Mouse (Mus musculus) megakaryocyte-erythroid progenitor cell, adult 5-6 weeks (primary cell): ENCODE measurements around the gene Cacna1b. TPM values are rescaled to one million over a fixed set of nuclear protein-coding genes. Genes with fewer than 3 reads are reported as not detected.

Experiments
- ATAC-seq: replicated peaks from 2 replicates; pipeline ENCODE4 v1.8.0; 2016; ENCODE audit warnings: mild to moderate bottlenecking, inconsistent platforms; ENCODE audit not compliant: severe bottlenecking, poor library complexity, low FRiP score, low TSS enrichment
- total RNA-seq, 2 experiments: library from RNA; stranded (forward) in 1 of 2; stranded (reverse) in 1 of 2; fragments of 200-1000, 215-1000 nt in 1 of 2; fragments of >200 nt in 1 of 2; fragmentation: Nextera tagmentation in 1 of 2; gene quantifications; 2 replicates each; pipeline ENCODE4 v1.2.3; 2014 to 2017

The Cacna1b gene
- total RNA-seq, 2 experiments from 2014 or later: not detected

GRCm38 (mm10) chr2:24668598-24668997 lies 94.4 kb downstream of the Cacna1b start:
- ATAC-seq: no peak

DNA sequence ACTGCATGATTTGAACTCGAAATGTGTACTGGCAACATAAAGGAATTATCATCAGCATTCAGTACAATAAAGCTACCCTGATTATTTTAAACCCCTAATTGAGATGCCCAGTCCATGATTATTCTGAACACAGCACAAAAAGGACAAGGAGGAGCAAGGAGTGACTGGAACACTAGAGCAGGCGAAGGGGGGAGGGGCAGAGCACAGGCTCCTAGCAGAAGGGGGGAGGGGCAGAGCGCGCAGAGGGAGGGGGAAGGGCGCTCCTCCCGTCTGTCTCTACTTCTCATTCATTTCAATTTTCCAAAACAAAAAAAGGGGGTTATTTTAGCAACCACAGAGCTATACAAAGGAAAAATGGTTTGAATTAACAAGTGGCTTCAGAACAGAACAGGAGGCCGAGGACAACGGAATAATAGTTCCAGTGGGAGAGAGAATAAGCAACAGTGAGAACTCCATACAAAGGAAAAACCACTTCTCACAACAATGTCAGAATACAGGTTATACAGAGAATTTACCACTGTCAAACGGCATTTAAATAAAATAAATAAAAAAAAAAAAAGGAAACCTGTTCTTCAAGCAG lies 98.2 kb downstream of the Cacna1b start:
- ATAC-seq: no peak

- ATAC-seq: no peak
These were observed 103.7 kb downstream of the Cacna1b start for GRCm38 (mm10) chr2:24659150-24659775.

DNA sequence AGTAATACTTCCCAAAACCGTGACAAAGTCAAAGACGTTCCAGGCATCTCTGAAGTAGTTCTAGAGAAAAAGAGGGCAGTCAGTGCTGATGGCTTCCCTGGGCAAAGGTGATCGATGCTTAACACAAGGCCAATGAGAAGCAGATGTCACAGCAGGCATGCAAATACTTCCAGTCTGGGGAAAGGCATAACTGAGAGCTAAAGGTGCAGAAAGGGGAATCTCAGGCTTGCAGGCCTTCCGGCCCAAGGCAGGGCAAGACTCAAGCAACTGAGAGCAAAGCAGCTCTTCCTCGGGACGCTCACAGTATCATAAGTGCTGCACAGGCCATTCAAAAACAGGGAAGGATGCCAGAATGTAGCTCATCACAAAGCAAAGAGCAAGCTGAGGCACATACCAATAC lies 114.4 kb downstream of the Cacna1b start:
- ATAC-seq: no peak

- no peak for ATAC-seq
These were observed 116.4 kb downstream of the Cacna1b start for GRCm38 (mm10) chr2:24646452-24647146.

DNA sequence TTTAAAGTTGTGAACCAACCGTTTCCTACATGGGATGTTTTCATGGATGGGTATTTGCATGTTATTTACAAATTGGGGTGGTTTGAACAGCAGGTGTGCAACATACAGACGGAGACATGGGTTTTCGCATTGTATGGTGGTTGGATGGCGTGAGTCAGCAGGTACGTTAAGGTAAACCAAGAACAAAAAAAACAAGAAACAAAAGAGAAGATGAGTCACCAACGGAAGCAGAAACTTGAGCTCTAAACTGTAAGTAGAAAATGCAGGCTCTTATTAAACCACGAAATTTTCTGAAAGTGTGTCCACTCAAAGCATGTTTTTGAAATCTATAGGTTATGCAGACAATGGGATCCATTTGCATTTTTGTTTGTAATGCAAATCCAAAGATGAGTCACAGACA lies 120.1 kb downstream of the Cacna1b start:
- ATAC-seq: no peak

DNA sequence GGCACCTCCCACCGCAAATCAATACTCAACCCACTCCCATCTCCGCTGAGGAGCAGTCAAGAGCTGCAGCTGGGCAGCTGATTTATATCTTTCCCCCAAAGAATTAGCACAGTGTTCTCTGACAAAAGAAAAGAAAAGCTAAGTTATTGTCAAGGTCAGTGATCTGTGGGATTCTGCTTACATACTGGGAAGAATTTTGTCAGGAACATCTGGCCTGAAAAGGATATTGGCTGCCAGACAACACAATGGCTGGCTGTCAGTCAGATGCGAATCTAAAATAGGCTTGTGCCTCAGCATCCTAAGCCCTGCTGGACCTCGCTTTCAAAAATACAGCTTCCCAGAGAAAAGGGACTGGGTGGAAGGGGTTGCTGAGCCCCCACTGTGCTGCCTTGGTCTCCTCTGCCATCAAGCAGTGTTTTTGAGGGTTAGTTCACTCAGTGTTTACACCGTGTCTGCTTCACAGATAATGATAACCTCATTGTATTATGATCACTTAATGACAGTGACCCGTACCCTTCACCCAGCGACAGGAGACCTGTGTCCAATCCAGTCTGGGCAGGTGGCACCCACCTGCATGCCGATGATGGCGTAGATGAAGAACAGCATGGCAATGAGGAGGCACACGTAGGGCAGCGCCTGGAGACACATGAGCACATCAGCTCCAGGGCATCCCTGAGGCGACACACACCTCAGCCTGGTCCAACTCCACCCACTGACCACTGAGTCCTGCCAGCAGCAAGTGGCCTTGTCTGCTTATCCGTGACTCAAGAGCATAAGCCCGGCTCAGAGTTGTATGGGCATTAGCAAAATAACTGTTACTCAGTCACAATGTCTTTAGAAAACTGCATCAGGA lies 124.6 kb downstream of the Cacna1b start:
- ATAC-seq: no peak

DNA sequence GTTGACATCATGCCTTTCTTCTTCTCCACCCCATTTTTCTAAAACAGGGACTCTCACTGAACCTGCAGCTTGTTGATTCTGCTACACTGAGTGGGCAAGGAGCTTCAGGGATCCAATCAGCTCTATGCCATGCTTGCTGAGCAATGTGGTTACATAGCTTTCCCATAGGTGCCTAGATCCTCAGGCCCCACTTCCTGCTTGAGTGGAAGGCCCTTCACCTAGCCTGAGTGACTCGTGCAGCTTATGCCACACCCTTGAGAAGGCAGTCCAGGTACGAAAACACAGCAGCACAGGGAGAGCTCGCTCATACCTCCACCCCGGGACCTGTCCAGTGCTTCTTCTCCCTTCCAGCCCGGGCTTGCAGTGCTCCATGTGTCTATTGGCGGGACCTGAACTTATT lies 129.3 kb downstream of the Cacna1b start:
- ATAC-seq: no peak

GRCm38 (mm10) chr2:24617141-24617540 lies 145.8 kb downstream of the Cacna1b start:
- ATAC-seq: no peak

DNA sequence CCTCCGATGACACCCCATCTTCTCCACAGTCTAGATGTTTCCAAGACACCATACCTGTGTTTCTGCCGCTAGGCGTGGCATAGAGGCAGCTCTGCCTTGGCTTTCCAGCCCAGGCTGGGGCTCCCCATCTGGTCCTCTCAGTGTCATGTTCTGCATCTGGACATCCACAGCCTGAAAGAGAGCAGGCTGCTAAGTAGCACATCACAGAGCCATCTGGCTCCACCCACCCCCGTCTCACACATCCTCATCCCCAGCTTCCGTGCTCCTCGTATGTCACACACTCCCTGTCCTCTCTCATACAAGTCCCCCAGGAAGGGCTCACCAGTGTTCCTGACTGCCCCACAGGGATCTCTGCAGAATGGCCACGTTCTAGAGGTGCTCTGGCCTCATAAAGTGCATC lies 153.2 kb downstream of the Cacna1b start:
- no peak for ATAC-seq

- ATAC-seq: no peak
These were observed 154.2 kb downstream of the Cacna1b start for GRCm38 (mm10) chr2:24608765-24609138.

GRCm38 (mm10) chr2:24607905-24608764 lies 154.8 kb downstream of the Cacna1b start:
- ATAC-seq: no peak

DNA sequence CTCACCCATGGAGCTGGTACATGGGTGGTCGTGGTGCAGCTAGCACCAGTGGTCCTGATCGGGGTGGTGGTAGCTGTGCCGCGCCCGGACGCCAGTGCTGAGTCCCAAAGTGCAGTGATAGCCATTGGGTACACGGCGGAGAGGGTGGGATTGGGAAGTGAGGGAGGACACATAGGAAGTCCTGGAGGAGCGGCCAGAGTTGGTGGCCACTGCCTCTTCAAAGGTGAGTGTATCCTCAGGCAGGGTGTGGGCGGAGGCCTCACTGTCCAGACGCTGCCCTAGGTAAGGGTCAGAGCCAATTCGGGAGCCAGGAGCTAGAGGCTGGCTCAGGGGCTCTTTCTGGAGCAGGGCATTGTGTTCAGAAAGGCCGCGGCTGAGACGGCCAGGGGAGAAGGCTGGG lies 156.4 kb downstream of the Cacna1b start:
- no peak for ATAC-seq

- no peak for ATAC-seq
These were observed 157.9 kb downstream of the Cacna1b start for GRCm38 (mm10) chr2:24605096-24605495.

GRCm38 (mm10) chr2:24589426-24589825 lies 173.5 kb downstream of the Cacna1b start:
- no peak for ATAC-seq

DNA sequence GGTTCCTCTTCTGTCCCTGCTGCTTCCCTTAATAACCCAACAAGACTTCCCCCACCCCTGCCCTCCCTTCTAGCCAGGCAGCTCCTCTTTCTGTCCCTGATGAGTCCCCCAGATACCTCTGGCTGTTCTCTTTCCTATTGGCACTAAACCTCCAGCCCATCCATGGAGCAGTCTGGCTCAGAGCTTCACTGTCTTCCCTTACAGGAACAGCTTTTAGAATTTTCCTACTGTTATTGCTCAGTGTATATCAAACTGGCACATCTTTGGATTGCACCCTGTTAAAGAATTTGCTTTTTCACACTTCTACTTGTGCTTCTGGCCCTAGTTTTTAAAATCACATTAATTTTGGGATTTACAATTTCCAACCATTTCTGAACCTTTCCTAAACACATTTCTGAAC lies 175.0 kb downstream of the Cacna1b start:
- no peak for ATAC-seq

DNA sequence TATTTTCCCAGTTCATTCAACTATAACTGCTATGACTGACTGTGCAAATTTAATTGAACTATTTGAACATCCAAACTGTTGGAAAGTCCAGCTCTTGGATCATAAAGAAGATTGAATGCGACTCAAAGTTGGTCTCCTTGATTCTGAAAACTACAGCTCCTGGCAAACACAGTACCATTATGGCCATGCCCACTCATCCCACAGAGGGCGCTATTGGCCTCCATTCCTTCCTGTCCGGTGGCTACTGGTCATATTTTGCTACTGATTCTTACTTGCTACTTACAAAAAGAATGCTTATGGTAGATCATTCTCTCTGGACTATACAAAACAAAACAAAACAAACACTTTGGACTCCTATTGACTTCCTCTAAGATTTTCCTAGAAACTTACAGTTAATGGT lies 188.3 kb downstream of the Cacna1b start:
- ATAC-seq: no peak

DNA sequence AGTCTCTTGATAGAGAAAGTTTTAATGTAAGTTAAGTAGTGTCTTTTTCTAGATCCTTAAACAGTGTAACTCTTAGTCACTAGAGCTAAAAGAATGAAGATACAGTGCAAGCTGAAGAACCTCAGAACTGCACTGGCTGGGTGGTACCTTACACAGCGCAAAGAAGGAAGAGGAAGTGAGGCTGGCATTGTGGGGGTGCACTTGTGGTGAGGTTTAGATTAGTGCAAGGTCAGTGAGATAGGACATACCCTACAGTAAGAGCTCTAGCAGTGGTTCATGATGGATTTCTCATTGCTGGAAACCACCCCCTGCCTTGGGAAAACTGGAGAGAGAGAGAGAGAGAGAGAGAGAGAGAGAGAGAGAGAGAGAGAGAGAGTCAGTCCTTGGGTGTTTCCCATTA lies 192.0 kb downstream of the Cacna1b start:
- no peak for ATAC-seq

GRCm38 (mm10) chr2:24568555-24568954 lies 194.4 kb downstream of the Cacna1b start:
- ATAC-seq: no peak
